Mouse (Mus musculus) liver, embryonic 14.5 days (tissue): ENCODE measurements at regions not wholly inside any gene's neighbourhood (a gene's known extent, or its start where the extent isn't known, plus 50 kb on each side); places are given as distances from the start of the nearest gene placed in this dataset.

Experiments used
- CTCF ChIP-seq: IDR thresholded peaks from 2 replicates; pipeline ENCODE4 v1.5.1; 2016; ENCODE audit warnings: antibody characterized with exemption, low read depth, control low read depth
- EP300 ChIP-seq: IDR thresholded peaks from 2 replicates; pipeline ENCODE4 v1.6.1; 2016; ENCODE audit warnings: antibody characterized with exemption, low read depth

DNA sequence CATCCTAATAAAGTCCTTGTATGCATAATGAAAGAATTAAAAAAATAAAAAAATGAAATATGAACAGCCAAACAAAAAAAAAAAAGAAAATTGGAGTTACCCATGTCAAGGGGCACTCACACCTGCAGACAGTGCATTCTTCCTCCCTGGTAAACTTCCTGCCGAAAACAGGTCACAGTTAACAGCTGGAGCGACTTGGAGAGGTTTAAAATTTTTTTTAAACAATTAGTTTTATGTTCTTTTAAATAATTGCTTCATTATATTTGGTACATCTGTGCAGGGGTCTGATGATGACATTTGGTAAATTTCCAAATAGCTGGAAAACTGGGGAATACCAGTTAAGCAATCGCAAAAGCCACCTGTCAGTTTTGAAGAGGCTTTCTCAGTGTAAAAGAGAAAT lies 285.5 kb upstream of the Kcnh8 start:
- no peak for TF ChIP-seq CTCF
- TF ChIP-seq EP300, result no peak
